Mouse (Mus musculus) erythroblast, embryonic 14.5 days (primary cell): ENCODE results near the gene Vegfb.

ENCODE experiments used
- GATA1 ChIP-seq: IDR thresholded peaks from 2 replicates; pipeline ENCODE4 v1.6.1; 2012; ENCODE audit warnings: low read length, inconsistent platforms, mixed read lengths
- TAL1 ChIP-seq: IDR thresholded peaks from 3 replicates; pipeline ENCODE4 v1.6.1; 2012; ENCODE audit warnings: low read length, inconsistent platforms, mixed read lengths

- TF ChIP-seq GATA1 = no peak
- TF ChIP-seq TAL1 = no peak
These were observed 12.1 kb upstream of the Vegfb start for GRCm38 (mm10) chr19:6999360-7000063.
